Mouse (Mus musculus) ES-E14 (cell line): Measurements from ENCODE around the gene Zfr2. TPM values are rescaled to one million over a fixed set of nuclear protein-coding genes. Genes with fewer than 3 reads are reported as not detected.
A peak's percentile ranks its signal among the peaks of the same experiment; 100 is the strongest.

Source experiments
- DNase-seq: peaks from one replicate; pipeline ENCODE4 v3.0.0-alpha.2; 2013; ENCODE audit warnings: low read depth, low spot score
- H3K27ac ChIP-seq: 2 replicates; pipeline ENCODE4 v1.5.1; 2012; ENCODE audit warnings: low read depth, mild to moderate bottlenecking, low read length, moderate library complexity, mixed read lengths; ENCODE audit not compliant: poor library complexity, insufficient read depth, severe bottlenecking
- H3K36me3 ChIP-seq: 2 replicates; pipeline ENCODE4 v1.6.1; 2012; ENCODE audit warnings: mild to moderate bottlenecking, low read length, moderate library complexity, mixed read lengths; ENCODE audit not compliant: control insufficient read depth, poor library complexity, insufficient read depth, severe bottlenecking
- H3K4me1 ChIP-seq, 2 experiments: fragments of 150-350 bp in 1 of 2; sonication (generic) in 1 of 2; 2 replicates each; pipeline ENCODE4 v1.6.1; 2012; ENCODE audit warnings: low read length in 2 of 2, mild to moderate bottlenecking in 1 of 2, mixed read lengths in 1 of 2; ENCODE audit not compliant: control insufficient read depth in 2 of 2, insufficient read depth in 2 of 2, poor library complexity in 1 of 2
- H3K4me3 ChIP-seq, 2 experiments: fragments of 150-350 bp in 1 of 2; sonication (generic) in 1 of 2; 2 replicates each; pipeline ENCODE4 v1.5.1; 2012; ENCODE audit warnings: low read length in 2 of 2, low read depth in 1 of 2, mild to moderate bottlenecking in 1 of 2, mixed read lengths in 1 of 2; ENCODE audit not compliant: insufficient read depth in 1 of 2, poor library complexity in 1 of 2, severe bottlenecking in 1 of 2
- H3K9ac ChIP-seq: 2 replicates; pipeline ENCODE4 v1.6.1; 2012; ENCODE audit warnings: low read depth, mild to moderate bottlenecking, low read length, mixed read lengths; ENCODE audit not compliant: poor library complexity, insufficient read depth, severe bottlenecking
- H3K9me3 ChIP-seq: fragments of 150-350 bp; sonication (generic); 2 replicates; pipeline ENCODE4 v1.6.1; 2012; ENCODE audit warnings: low read depth, mild to moderate bottlenecking, low read length; ENCODE audit not compliant: control insufficient read depth, insufficient read depth
- CHD2 ChIP-seq: IDR thresholded peaks from 2 replicates; pipeline ENCODE4 v1.6.1; 2014; ENCODE audit warnings: mild to moderate bottlenecking, low read depth, low read length, inconsistent platforms
- HCFC1 ChIP-seq: IDR thresholded peaks from 2 replicates; pipeline ENCODE4 v1.6.1; 2012; ENCODE audit warnings: low read length, inconsistent platforms, borderline replicate concordance; ENCODE audit not compliant: insufficient read depth
- MAFK ChIP-seq: IDR thresholded peaks from 2 replicates; pipeline ENCODE4 v1.6.1; 2014; ENCODE audit warnings: mild to moderate bottlenecking, low read depth, low read length, inconsistent platforms; ENCODE audit not compliant: insufficient read depth
- ZC3H11A ChIP-seq: IDR thresholded peaks from 2 replicates; pipeline ENCODE4 v1.6.1; 2012; ENCODE audit warnings: low read depth, mild to moderate bottlenecking, inconsistent platforms, low read length, borderline replicate concordance
- ZNF384 ChIP-seq: IDR thresholded peaks from 2 replicates; pipeline ENCODE4 v1.6.1; 2012; ENCODE audit warnings: low read depth, low read length, inconsistent platforms
- in situ Hi-C, 2 experiments: fragments of 600-800 bp; cut with MboI; formaldehyde crosslinking; loops; one replicate each; pipeline ENCODE4 v1.15.1; 2025; ENCODE audit warnings: low sequenced_read_pairs in 2 of 2, inconsistent platforms in 1 of 2; ENCODE audit not compliant: unreplicated experiment in 2 of 2
- total RNA-seq: library from RNA; depleted of rRNA; stranded (reverse); fragments of 300-350 nt; gene quantifications from 2 replicates; pipeline ENCODE4 v1.2.3, GENCODE M21; 2012

Zfr2 gene
- total RNA-seq, 1 experiment, result 0.67 TPM

DNA sequence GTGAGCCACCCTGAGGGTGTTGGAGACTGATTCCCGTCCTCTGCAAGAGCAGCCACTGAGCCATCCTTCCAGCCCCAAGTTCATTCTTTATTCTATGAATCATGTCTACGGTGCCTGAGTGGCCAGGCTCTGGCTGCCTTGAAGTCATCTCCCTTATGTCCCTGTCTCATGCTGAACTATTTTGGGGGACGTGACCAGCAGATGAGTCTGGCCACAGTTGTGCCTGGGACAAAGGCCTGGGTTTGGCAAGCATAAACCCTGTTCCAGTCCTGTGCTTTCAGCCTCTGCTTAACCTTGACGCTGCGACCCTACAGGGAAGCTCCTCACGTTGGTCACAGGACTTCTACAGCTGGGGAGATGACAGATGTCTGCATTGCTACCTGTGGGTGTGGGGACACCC, 35.6 kb upstream of the Zfr2 start:
- H3K27ac ChIP-seq, result no peak overlapping the region
- DNase-seq, result no peak
- H3K9ac ChIP-seq, result no peak overlapping the region
- TF ChIP-seq HCFC1, result no peak
- in situ Hi-C loops, result no loop called here
- peaks cover 0 to 6% of the 10 kb centered on the region in 2 experiments; a peak in 1 of 4 replicates for H3K4me1 ChIP-seq
- no peaks in the 10 kb centered on the region for H3K9me3 ChIP-seq
- no peaks in the 10 kb centered on the region for H3K36me3 ChIP-seq
- no peak overlapping the region for H3K4me3 ChIP-seq

- H3K4me1 ChIP-seq, result peaks cover 0 to 6% of the 10 kb centered on the region in 2 experiments; a peak in 1 of 4 replicates
- no peaks in the 10 kb centered on the region for H3K9me3 ChIP-seq
- H3K27ac ChIP-seq, result no peak overlapping the region
- no peak overlapping the region for H3K4me3 ChIP-seq
- DNase-seq, result no peak
- in situ Hi-C loops, result no loop called here
- H3K36me3 ChIP-seq, result no peaks in the 10 kb centered on the region
- no peak overlapping the region for H3K9ac ChIP-seq
- TF ChIP-seq MAFK, result no peak
- TF ChIP-seq ZC3H11A, result peak; percentile 74; the same call in 1 of the 2 replicates
These were observed 34.7 kb upstream of the Zfr2 start for GRCm38 (mm10) chr10:81198230-81198629.

DNA sequence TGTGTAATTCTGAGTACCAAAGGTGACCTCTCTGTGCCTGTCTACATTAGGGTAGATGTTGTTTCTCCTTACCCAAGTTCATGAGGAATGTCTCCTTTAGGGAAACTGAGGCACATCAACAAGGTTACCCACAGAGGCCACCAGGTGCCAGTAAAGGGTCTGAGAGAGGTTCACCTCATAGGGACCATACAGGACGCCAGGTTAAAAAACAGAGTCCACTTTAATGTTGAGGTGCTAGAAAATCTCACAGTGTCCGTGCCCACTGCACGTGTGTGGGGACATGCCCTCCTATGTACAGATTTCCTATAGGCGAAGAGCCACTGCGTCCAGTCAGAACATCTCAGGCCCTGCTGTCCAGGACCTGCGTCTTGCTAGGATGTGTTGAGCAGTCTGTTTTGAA, 34.0 kb upstream of the Zfr2 start:
- in situ Hi-C loops, result no loop called here
- H3K9me3 ChIP-seq, result no peaks in the 10 kb centered on the region
- no peak for DNase-seq
- H3K9ac ChIP-seq, result no peak overlapping the region
- H3K4me3 ChIP-seq, result no peak overlapping the region
- H3K27ac ChIP-seq, result no peak overlapping the region
- no peaks in the 10 kb centered on the region for H3K36me3 ChIP-seq
- TF ChIP-seq ZC3H11A (no peak), MAFK (no peak), HCFC1 (no peak), ZNF384 (no peak), CHD2 (no peak)
- H3K4me1 ChIP-seq, result peaks cover 0 to 5% of the 10 kb centered on the region in 2 experiments; a peak in 1 of 4 replicates

DNA sequence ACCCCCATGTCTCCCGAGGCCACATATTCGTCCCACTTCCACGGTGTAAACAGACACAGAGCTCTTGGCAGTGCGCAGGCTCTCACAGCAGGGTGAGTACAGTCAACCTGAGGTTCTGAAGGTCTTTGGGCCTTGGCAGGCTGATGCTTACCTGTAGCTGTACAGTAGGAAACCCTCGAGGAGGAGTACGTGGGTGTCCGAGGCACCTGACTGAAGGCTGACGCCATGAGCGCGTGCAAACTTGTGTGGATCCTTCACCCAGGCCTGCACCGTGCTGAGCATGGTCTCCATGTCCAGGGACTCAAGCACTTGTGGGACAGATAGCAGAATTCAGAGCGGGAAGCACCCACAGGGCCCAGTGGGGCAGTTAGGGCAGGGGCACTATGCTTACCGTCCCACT, 32.8 kb upstream of the Zfr2 start:
- H3K4me3 ChIP-seq, result no peak overlapping the region
- no peak for DNase-seq
- H3K36me3 ChIP-seq, result no peaks in the 10 kb centered on the region
- H3K4me1 ChIP-seq, result no peaks in the 10 kb centered on the region
- no peak overlapping the region for H3K9ac ChIP-seq
- in situ Hi-C loops, result no loop called here
- H3K9me3 ChIP-seq, result no peaks in the 10 kb centered on the region
- no peak overlapping the region; the same call in 1 of the 2 replicates for H3K27ac ChIP-seq
- TF ChIP-seq ZC3H11A, result no peak
- TF ChIP-seq HCFC1, result no peak
- no peak for TF ChIP-seq ZNF384
- TF ChIP-seq CHD2, result no peak
- no peak for TF ChIP-seq MAFK

- Histone ChIP-seq H3K4me3 (no peak overlapping the region), H3K9ac (no peak overlapping the region), H3K9me3 (no peaks in the 10 kb centered on the region), H3K27ac (no peak overlapping the region), H3K4me1 (no peaks in the 10 kb centered on the region), H3K36me3 (no peaks in the 10 kb centered on the region)
- no peak for DNase-seq
- TF ChIP-seq ZNF384, result no peak
- no peak for TF ChIP-seq ZC3H11A
- no peak for TF ChIP-seq CHD2
- no peak for TF ChIP-seq HCFC1
- TF ChIP-seq MAFK, result no peak
- in situ Hi-C loops, result no loop called here
These were observed 32.2 kb upstream of the Zfr2 start for GRCm38 (mm10) chr10:81200605-81201287.
